Mouse (Mus musculus) limb, embryonic 10.5 days (tissue): Measurements from ENCODE around the gene Sult2a7. TPM values are rescaled to one million over a fixed set of nuclear protein-coding genes. Genes with fewer than 3 reads are reported as not detected.

Experiments
- DNase-seq: peaks from one replicate; pipeline ENCODE4 v3.0.0-alpha.2; 2017; ENCODE audit warnings: low spot score
- H3K27ac ChIP-seq: fragments of 300-500 bp; sonication (generic); 2 replicates; pipeline ENCODE4 v1.5.1; 2016; ENCODE audit warnings: mild to moderate bottlenecking
- H3K27me3 ChIP-seq: fragments of 300-500 bp; sonication (generic); 2 replicates; pipeline ENCODE4 v1.6.1; 2016; ENCODE audit warnings: low read depth, mild to moderate bottlenecking; ENCODE audit not compliant: poor library complexity, severe bottlenecking
- H3K36me3 ChIP-seq: fragments of 300-500 bp; sonication (generic); 2 replicates; pipeline ENCODE4 v1.6.1; 2016; ENCODE audit warnings: mild to moderate bottlenecking, moderate library complexity
- H3K4me1 ChIP-seq: fragments of 300-500 bp; sonication (generic); 2 replicates; pipeline ENCODE4 v1.6.1; 2016
- H3K4me3 ChIP-seq: fragments of 300-500 bp; sonication (generic); 2 replicates; pipeline ENCODE4 v1.5.1; 2016; ENCODE audit warnings: mild to moderate bottlenecking, moderate library complexity
- H3K9me3 ChIP-seq: fragments of 300-500 bp; sonication (generic); replicated peaks from 2 replicates; pipeline ENCODE4 v1.6.1; 2016; ENCODE audit warnings: mild to moderate bottlenecking
- WGBS: fragments of 180-500 bp; shearing (Covaris S2); methylation state at CpG from one replicate; pipeline ENCODE4 v1.1.7; 2016; 5-methylcytosine and 5-hydroxymethylcytosine counted together
- polyA plus RNA-seq: library from polyadenylated mRNA; unstranded; fragments of >200 nt; fragmentation: Nextera tagmentation; extraction: Ambion mirVana; gene quantifications from 2 replicates; pipeline ENCODE4 v1.2.1, GENCODE M21; 2016

The Sult2a7 gene
- polyA plus RNA-seq: not detected in 2 replicates

DNA sequence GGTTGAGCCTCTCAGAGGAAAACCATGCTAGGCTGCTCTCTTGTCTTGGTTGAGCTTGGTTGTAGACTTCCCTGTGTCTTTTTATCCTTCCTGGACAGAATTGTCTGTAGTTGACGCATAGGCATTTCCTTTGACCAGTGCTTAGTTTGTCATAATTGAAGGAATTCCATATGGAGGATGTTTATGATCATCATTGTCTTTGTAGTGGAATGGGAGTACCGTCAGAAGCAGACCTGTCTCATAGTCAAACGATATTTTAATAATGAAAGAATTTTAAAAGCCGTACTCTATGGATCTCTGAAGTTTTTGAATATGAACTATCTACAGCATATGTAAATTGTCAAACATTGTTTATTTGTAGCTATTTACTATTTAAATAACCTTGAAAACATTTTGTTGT, at the start of gene Sult2a7:
Sult2a7 (minus strand) TSS at position 101 of the 400 bp plus-strand sequence.
- H3K36me3 ChIP-seq: no peaks in the 10 kb centered on the region
- no peaks in the 10 kb centered on the region for H3K27me3 ChIP-seq
- no peak within 1 kb of the TSS for H3K4me3 ChIP-seq
- H3K9me3 ChIP-seq: 0 out of 2 replicates have a peak, but pooled peaks cover 4% of the 10 kb centered on the region
- 88% methylated on average over 4 of the region's 4 CpGs for WGBS
- no peaks in the 10 kb centered on the region for H3K4me1 ChIP-seq
- no peak within 1 kb of the TSS for H3K27ac ChIP-seq
- no peak for DNase-seq

DNA sequence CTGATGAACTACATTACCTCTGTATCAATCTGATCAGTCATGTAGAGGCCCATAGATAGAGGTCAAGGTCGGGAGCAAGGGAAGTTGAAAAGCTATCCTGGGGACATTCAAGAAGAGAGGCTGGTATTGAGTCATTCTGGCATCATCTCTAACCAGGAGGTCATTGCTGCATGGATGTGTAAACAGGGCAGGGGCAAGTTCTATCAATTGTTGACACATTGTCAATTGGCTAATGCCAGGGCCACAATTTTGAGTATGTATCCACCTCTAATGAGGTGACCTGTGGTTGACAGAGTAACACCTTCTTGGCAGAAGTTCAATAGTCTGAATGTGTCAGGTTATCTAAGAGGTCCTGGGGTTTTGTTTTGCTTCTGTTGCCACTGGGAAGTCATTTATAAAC, 31.2 kb upstream of the Sult2a7 start:
- Histone ChIP-seq H3K36me3 (no peaks in the 10 kb centered on the region), H3K4me3 (no peak overlapping the region), H3K9me3 (0 out of 2 replicates have a peak, but pooled peaks cover 3% of the 10 kb centered on the region), H3K4me1 (no peaks in the 10 kb centered on the region), H3K27ac (no peak overlapping the region), H3K27me3 (no peaks in the 10 kb centered on the region)
- 67% methylated on average over 1 of the region's 1 CpGs for WGBS
- no peak for DNase-seq

DNA sequence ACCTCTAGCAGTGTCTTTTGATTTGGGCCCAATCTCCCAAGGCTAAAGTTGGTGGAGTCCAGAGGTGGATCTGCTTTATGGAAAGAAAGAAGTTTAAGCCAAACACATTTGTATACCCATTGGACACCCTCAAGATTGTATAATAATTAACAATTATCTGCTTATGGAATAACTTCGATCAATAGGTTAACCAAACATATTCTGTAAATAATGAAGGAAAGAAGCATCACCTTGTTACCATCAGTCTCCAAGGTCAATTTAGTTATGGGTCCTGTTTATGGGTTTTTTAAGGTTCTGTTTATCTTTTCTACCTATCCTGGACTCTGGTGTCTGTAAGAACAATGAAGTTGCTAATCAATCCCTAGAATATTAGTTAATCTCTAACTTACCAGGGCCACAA, 28.6 kb upstream of the Sult2a7 start:
- Histone ChIP-seq H3K4me3 (no peak overlapping the region), H3K36me3 (no peaks in the 10 kb centered on the region), H3K27ac (no peak overlapping the region), H3K27me3 (no peaks in the 10 kb centered on the region), H3K9me3 (peaks cover 7% of the 10 kb centered on the region; the same call in 1 of the 2 replicates), H3K4me1 (no peaks in the 10 kb centered on the region)
- 95% methylated on average over 1 of the region's 1 CpGs for WGBS
- no peak for DNase-seq

DNA sequence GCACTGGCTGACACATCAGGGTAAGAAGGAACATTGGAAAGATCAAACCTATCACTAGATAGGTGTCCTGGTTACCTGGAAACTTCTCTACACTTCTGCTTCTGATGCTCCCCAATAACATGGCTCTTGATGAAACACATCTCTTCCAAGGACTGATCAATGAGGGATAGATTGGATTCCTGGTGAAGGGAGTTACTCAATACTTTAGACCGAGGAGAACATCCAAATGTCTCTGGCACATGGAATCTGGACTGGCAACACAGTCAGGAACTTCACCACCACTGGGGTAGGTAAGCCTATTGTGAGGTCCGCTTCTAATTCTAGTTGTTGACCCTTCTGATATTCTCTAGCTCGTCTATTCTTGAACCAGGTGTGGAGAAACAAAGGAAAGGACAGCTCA, 24.3 kb upstream of the Sult2a7 start:
- 77% methylated on average over 3 of the region's 3 CpGs for WGBS
- no peaks in the 10 kb centered on the region for H3K27me3 ChIP-seq
- DNase-seq: no peak
- H3K9me3 ChIP-seq: peaks cover 7% of the 10 kb centered on the region; the same call in 1 of the 2 replicates
- H3K36me3 ChIP-seq: no peaks in the 10 kb centered on the region
- no peak overlapping the region for H3K4me3 ChIP-seq
- no peaks in the 10 kb centered on the region for H3K4me1 ChIP-seq
- no peak overlapping the region for H3K27ac ChIP-seq

DNA sequence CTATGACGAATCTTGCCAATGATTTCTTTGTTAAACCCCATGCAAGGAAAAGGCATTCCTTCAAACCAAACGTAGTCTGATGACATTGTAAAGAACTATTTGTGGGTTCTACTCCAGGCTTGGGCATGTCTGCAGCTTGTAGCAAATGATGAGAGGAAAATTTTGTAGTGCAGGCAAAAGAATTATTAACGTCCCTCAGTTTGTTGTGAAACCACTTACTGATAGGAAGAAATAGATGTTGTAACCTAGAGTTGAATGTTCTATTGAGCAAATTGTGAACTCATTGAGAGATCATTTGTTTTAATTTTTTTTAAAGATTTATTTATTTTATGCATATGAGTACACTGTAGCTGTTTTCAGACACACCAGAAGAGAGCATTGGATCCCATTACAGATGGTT, 1.1 kb downstream of the Sult2a7 start:
- H3K27me3 ChIP-seq: no peaks in the 10 kb centered on the region
- DNase-seq: no peak
- WGBS: 81% methylated on average over 3 of the region's 3 CpGs
- no peak overlapping the region for H3K27ac ChIP-seq
- H3K9me3 ChIP-seq: 0 out of 2 replicates have a peak, but pooled peaks cover 4% of the 10 kb centered on the region
- H3K4me1 ChIP-seq: no peaks in the 10 kb centered on the region
- no peak overlapping the region for H3K4me3 ChIP-seq
- no peaks in the 10 kb centered on the region for H3K36me3 ChIP-seq

DNA sequence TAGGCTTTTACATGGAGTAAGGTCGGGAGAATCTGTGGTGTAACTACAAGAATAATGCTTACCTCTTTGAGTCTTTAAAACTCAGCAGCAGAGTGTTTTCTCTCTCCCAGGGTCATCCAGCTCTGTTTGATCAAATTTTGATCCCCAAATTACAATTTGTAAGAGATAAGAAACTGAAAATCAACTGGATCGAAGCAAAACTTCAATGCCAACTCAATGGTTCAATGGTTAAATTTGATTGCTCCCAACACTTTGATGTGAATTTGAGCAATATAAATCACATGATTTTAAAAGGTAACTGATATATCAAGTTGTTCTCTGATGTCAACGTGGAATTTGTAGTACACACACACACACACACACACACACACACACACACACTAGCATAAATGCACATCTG, 47.5 kb downstream of the Sult2a7 start, which contains the start of gene Sult2a8:
Sult2a8 (minus strand) TSS at position 236 of the 400 bp plus-strand sequence.
- Histone ChIP-seq H3K9me3 (peaks cover 3% of the 10 kb centered on the region; the same call in 1 of the 2 replicates), H3K27me3 (no peaks in the 10 kb centered on the region)
- WGBS: 74% methylated on average over 3 of the region's 3 CpGs

DNA sequence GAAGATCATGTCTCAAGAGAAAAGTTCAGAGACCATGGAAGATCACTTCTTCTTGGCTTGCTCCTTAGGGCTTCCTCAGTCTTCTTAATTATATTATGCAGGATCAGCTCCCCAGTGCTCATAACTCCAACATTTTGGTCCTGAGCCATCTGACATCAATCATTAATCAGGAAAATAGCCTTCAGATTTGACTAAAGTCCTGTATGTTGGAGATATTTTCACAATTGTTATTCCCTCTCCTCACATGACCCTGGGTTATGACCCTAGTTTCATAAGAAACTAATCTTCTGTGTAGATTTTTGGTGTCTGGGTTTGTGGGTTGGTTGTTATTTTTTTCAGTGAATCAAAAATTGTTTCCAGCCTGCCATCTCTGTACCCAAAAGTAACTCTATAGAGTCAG, 54.4 kb downstream of the Sult2a7 start:
- peaks cover 6% of the 10 kb centered on the region; the same call in 1 of the 2 replicates for H3K9me3 ChIP-seq
- no peak overlapping the region for H3K27ac ChIP-seq
- DNase-seq: no peak
- H3K27me3 ChIP-seq: no peaks in the 10 kb centered on the region
- H3K4me1 ChIP-seq: no peaks in the 10 kb centered on the region
- H3K36me3 ChIP-seq: no peaks in the 10 kb centered on the region
- H3K4me3 ChIP-seq: no peak overlapping the region

More for the DNA sequence above, 47.5 kb downstream of the Sult2a7 start, which contains the start of gene Sult2a8:
- Histone ChIP-seq H3K4me1 (no peaks in the 10 kb centered on the region), H3K36me3 (no peaks in the 10 kb centered on the region), H3K27ac (no peak within 1 kb of the TSS), H3K4me3 (no peak within 1 kb of the TSS)
- DNase-seq: no peak

DNA sequence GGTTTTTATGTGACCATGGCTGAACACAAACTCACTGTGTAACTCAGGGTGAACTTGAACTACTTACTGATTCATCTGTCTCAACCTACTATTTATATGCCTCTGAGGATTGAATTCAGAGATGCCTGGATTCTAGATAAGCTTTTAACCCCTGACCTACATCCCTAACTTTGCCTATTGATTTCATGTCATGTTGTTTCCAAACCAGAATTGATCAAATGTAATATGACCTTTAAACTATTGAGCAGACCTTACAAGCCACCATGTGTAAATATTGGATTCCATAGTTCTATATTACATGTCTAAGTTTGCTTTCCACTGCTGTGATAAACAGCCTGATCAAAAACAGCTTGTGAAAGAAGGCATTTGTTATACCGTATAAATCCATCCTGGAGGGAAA, 55.5 kb downstream of the Sult2a7 start:
- H3K4me1 ChIP-seq: no peaks in the 10 kb centered on the region
- H3K27me3 ChIP-seq: no peaks in the 10 kb centered on the region
- no peak overlapping the region for H3K4me3 ChIP-seq
- WGBS: 92% methylated on average over 1 of the region's 1 CpGs
- no peak for DNase-seq
- H3K27ac ChIP-seq: no peak overlapping the region
- no peaks in the 10 kb centered on the region for H3K36me3 ChIP-seq
- peaks cover 3% of the 10 kb centered on the region; the same call in 1 of the 2 replicates for H3K9me3 ChIP-seq

DNA sequence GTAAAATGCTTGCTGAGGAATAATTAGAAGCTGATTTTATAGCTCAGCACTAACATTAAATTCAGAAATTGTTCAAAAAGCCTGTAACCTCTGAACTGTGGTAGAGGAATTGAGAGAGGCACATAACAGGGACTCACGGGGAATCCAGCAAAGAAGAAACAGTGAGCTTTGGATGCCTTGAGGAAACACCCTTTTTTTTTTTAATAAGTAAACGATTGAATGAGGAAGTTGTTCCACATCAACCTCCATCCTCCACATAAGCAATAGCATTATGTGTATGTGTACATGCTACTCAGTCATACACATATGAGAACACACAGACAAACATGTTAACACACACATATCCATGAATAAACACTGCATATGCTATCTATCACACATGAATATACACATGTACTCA, 56.0 kb downstream of the Sult2a7 start:
- 88% methylated on average over 2 of the region's 2 CpGs for WGBS
- Histone ChIP-seq H3K27ac (no peak overlapping the region), H3K4me3 (no peak overlapping the region), H3K4me1 (no peaks in the 10 kb centered on the region), H3K36me3 (no peaks in the 10 kb centered on the region), H3K9me3 (peaks cover 3% of the 10 kb centered on the region; the same call in 1 of the 2 replicates), H3K27me3 (no peaks in the 10 kb centered on the region)
- DNase-seq: no peak

Other genes starting within 250 kb of the Sult2a7 start
- gene Sult2a6, start 239.4 kb downstream of the Sult2a7 start, polyA plus RNA-seq: not detected in 2 replicates
- not detected in 2 replicates for gene Obox8, start 160.7 kb downstream of the Sult2a7 start, polyA plus RNA-seq
- not detected in 2 replicates for gene Sult2a8, start 47.5 kb downstream of the Sult2a7 start, polyA plus RNA-seq
- gene Vmn1r90, start 69.3 kb upstream of the Sult2a7 start, polyA plus RNA-seq: 0.23 and 0.38 TPM in 2 replicates
- not detected in 2 replicates for gene Obox7, start 165.3 kb upstream of the Sult2a7 start, polyA plus RNA-seq